Mouse (Mus musculus): ENCODE measurements around the gene Ube2e2.

Gene Ube2e2

GRCm38 (mm10) chr14:18893947-18894445 lies at the start of gene Ube2e2:
Ube2e2 (minus strand) TSS chr14:18894267.
- ATAC-seq (ENCODE audit: low TSS enrichment) = peak; percentile 45

GRCm38 (mm10) chr14:18940068-18940467 lies 46.0 kb upstream of the Ube2e2 start:
- peak; percentile 98 for ATAC-seq (ENCODE audit: low TSS enrichment)

GRCm38 (mm10) chr14:18903553-18903952 lies 9.5 kb upstream of the Ube2e2 start:
- ATAC-seq (ENCODE audit: low TSS enrichment) = peak; percentile 97

GRCm38 (mm10) chr14:18893121-18893946 lies 733 bp downstream of the Ube2e2 start:
- peak; percentile 76 for ATAC-seq (ENCODE audit: low TSS enrichment)

- ATAC-seq (ENCODE audit: low TSS enrichment) = no peak
Measured at GRCm38 (mm10) chr14:18889571-18889970, 4.5 kb downstream of the Ube2e2 start.

GRCm38 (mm10) chr14:18882493-18882892 lies 11.6 kb downstream of the Ube2e2 start:
- no peak for ATAC-seq (ENCODE audit: low TSS enrichment)

- ATAC-seq (ENCODE audit: low TSS enrichment) = no peak
Measured at GRCm38 (mm10) chr14:18870716-18871115, 23.4 kb downstream of the Ube2e2 start.

- ATAC-seq (ENCODE audit: low TSS enrichment) = no peak
Measured at GRCm38 (mm10) chr14:18828661-18829060, 65.4 kb downstream of the Ube2e2 start.

GRCm38 (mm10) chr14:18826753-18827152 lies 67.3 kb downstream of the Ube2e2 start:
- no peak for ATAC-seq (ENCODE audit: low TSS enrichment)

- peak; percentile 57 for ATAC-seq (ENCODE audit: low TSS enrichment)
Measured at GRCm38 (mm10) chr14:18820713-18821112, 73.4 kb downstream of the Ube2e2 start.

- ATAC-seq (ENCODE audit: low TSS enrichment) = no peak
Measured at GRCm38 (mm10) chr14:18796857-18797256, 97.2 kb downstream of the Ube2e2 start.

GRCm38 (mm10) chr14:18795787-18796186 lies 98.3 kb downstream of the Ube2e2 start:
- ATAC-seq (ENCODE audit: low TSS enrichment) = no peak

GRCm38 (mm10) chr14:18778993-18779675 lies 114.9 kb downstream of the Ube2e2 start:
- no peak for ATAC-seq (ENCODE audit: low TSS enrichment)

- no peak for ATAC-seq (ENCODE audit: low TSS enrichment)
Measured at GRCm38 (mm10) chr14:18778241-18778640, 115.8 kb downstream of the Ube2e2 start.

GRCm38 (mm10) chr14:18776132-18776531 lies 117.9 kb downstream of the Ube2e2 start:
- no peak for ATAC-seq (ENCODE audit: low TSS enrichment)

- ATAC-seq (ENCODE audit: low TSS enrichment) = peak; percentile 99
Measured at GRCm38 (mm10) chr14:18773724-18774123, 120.3 kb downstream of the Ube2e2 start.

- no peak for ATAC-seq (ENCODE audit: low TSS enrichment)
Measured at GRCm38 (mm10) chr14:18759601-18760356, 134.3 kb downstream of the Ube2e2 start.

- ATAC-seq (ENCODE audit: low TSS enrichment) = peak; percentile 60
Measured at GRCm38 (mm10) chr14:18758595-18759532, 135.2 kb downstream of the Ube2e2 start.

GRCm38 (mm10) chr14:18758003-18758402 lies 136.1 kb downstream of the Ube2e2 start:
- no peak for ATAC-seq (ENCODE audit: low TSS enrichment)

- ATAC-seq (ENCODE audit: low TSS enrichment) = no peak
Measured at GRCm38 (mm10) chr14:18755410-18755809, 138.7 kb downstream of the Ube2e2 start.

GRCm38 (mm10) chr14:18754595-18754994 lies 139.5 kb downstream of the Ube2e2 start:
- ATAC-seq (ENCODE audit: low TSS enrichment) = no peak

Measured in frontal cortex, adult (tissue).